Mouse (Mus musculus) megakaryocyte, adult 5-6 weeks (primary cell): ENCODE measurements at regions not wholly inside any gene's neighbourhood (a gene's known extent, or its start where the extent isn't known, plus 50 kb on each side); places are given as distances from the start of the nearest gene placed in this dataset.

ENCODE experiments used
- ATAC-seq: 2 replicates; pipeline ENCODE4 v1.8.0; 2016; ENCODE audit warnings: mild to moderate bottlenecking, inconsistent platforms; ENCODE audit not compliant: poor library complexity, severe bottlenecking

GRCm38 (mm10) chr10:96308713-96309445 is 172.5 kb downstream of the Gm5426 start:
- ATAC-seq, result no peak

- ATAC-seq, result no peak
These were observed 173.4 kb downstream of the Gm5426 start for GRCm38 (mm10) chr10:96309766-96310165.

GRCm38 (mm10) chr10:96325297-96325696 is 188.9 kb downstream of the Gm5426 start:
- 0 out of 2 replicates have a peak, but pooled peaks have one; percentile 28 for ATAC-seq

- ATAC-seq, result peak; percentile 17; the same call in 1 of the 2 replicates
These were observed 194.5 kb downstream of the Gm5426 start for GRCm38 (mm10) chr10:96330639-96331487.

- ATAC-seq, result peak; percentile 76
These were observed 196.4 kb downstream of the Gm5426 start for GRCm38 (mm10) chr10:96332731-96333201.

GRCm38 (mm10) chr10:96333224-96333623 is 196.8 kb downstream of the Gm5426 start:
- peak; percentile 61 for ATAC-seq

GRCm38 (mm10) chr10:96336271-96336670 is 199.9 kb downstream of the Gm5426 start:
- ATAC-seq, result no peak

- ATAC-seq, result no peak
These were observed 200.8 kb downstream of the Gm5426 start for GRCm38 (mm10) chr10:96337088-96337666.

- peak; percentile 73 for ATAC-seq
These were observed 201.6 kb downstream of the Gm5426 start for GRCm38 (mm10) chr10:96337797-96338608.

GRCm38 (mm10) chr10:96338609-96338978 is 202.2 kb downstream of the Gm5426 start:
- ATAC-seq, result peak; percentile 31

- no peak for ATAC-seq
These were observed 206.1 kb downstream of the Gm5426 start for GRCm38 (mm10) chr10:96342476-96342875.

- no peak for ATAC-seq
These were observed 207.3 kb downstream of the Gm5426 start for GRCm38 (mm10) chr10:96343666-96344065.

- ATAC-seq, result peak; percentile 46
These were observed 214.3 kb downstream of the Gm5426 start for GRCm38 (mm10) chr10:96350692-96351091.

- ATAC-seq, result peak; percentile 66
These were observed 214.9 kb downstream of the Gm5426 start for GRCm38 (mm10) chr10:96351320-96351719.

GRCm38 (mm10) chr10:96356980-96357624 is 220.7 kb downstream of the Gm5426 start:
- no peak for ATAC-seq

GRCm38 (mm10) chr10:96357632-96358031 is 221.2 kb downstream of the Gm5426 start:
- ATAC-seq, result 0 out of 2 replicates have a peak, but pooled peaks have one; percentile 47

GRCm38 (mm10) chr10:96358984-96359383 is 222.6 kb downstream of the Gm5426 start:
- no peak for ATAC-seq

- ATAC-seq, result no peak
These were observed 225.8 kb downstream of the Gm5426 start for GRCm38 (mm10) chr10:96362211-96362610.

GRCm38 (mm10) chr10:96363867-96364266 is 227.5 kb downstream of the Gm5426 start:
- ATAC-seq, result 0 out of 2 replicates have a peak, but pooled peaks have one; percentile 36

- ATAC-seq, result no peak
These were observed 228.7 kb downstream of the Gm5426 start for GRCm38 (mm10) chr10:96365101-96365500.
